Mouse (Mus musculus): ENCODE results near the gene Ift81. TPM values are rescaled to one million over a fixed set of nuclear protein-coding genes. Genes with fewer than 3 reads are reported as not detected.
A peak's percentile ranks its signal among the peaks of the same experiment; 100 is the strongest.

Ift81 gene
- 48.5 and 50.5 TPM in 2 replicates for polyA plus RNA-seq (2014; fragmentation: Nextera tagmentation; extraction: Ambion mirVana)

DNA sequence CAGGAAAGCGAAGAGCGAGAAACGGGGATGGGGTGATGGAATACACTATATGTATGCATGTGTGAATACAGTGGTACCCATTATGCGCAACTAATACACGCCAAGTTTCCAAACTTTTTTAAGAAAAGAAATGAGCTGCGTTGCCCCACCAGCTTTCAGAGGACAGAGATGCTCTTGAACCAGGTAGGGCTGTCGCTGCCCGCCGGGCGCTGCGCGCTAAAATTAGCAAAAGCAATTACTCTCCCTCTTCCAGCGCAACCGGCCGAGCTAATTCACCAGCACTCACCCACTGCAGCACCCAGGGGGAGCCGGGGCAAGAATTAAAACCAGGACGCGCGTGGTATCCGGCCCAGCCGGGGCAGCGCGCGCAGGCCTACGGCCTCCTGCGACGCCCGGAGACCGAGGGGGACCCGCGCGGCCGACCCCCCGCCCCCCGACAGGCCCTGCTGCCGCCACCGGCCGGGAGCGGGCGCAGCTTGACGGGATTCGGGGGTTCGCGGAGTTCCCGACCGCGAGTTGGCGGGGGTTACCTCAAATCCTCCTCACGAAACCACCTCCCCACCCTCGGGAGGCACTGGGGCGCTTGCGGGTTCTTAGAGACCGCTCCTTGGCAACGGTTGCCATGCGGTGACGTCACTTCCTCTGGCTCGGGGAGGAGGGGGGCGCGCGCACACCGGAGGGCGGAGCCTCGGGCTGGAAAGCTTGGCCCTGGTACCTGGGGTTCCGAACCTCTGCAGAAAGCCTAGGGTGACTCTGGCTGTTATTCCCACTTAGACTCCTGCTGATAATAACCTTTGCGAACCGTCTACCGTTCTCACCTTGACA lies at the start of gene Ift81:
TSS of gene Ift81 (minus strand) at position 611 of the 825 bp plus-strand sequence.
- Histone ChIP-seq H3K4me2 (peak within 1 kb of the TSS; percentile 79), H3K9ac (ENCODE audit: low read length) (peak within 1 kb of the TSS; percentile 92), H3K36me3 (ENCODE audit: control insufficient read depth, insufficient read depth, low read length) (no peaks in the 10 kb centered on the region), H3K27me3 (ENCODE audit: control insufficient read depth, insufficient read depth, low read length) (no peaks in the 10 kb centered on the region), H3K27ac (ENCODE audit: low read depth, low read length) (peak within 1 kb of the TSS; percentile 69), H3K9me3 (ENCODE audit: control insufficient read depth, low read length) (no peaks in the 10 kb centered on the region), H3K4me3 (ENCODE audit: low read depth, low read length) (peak within 1 kb of the TSS; percentile 86), H3K4me1 (ENCODE audit: control insufficient read depth, insufficient read depth, low read length) (peaks cover 7% of the 10 kb centered on the region)
- peak; percentile 99 for DNase-seq (ENCODE audit: low spot score, missing footprints)
- peak; percentile 97 for ATAC-seq (ENCODE audit: low FRiP score)
- 1% methylated on average over 67 of the region's 67 CpGs for WGBS

DNA sequence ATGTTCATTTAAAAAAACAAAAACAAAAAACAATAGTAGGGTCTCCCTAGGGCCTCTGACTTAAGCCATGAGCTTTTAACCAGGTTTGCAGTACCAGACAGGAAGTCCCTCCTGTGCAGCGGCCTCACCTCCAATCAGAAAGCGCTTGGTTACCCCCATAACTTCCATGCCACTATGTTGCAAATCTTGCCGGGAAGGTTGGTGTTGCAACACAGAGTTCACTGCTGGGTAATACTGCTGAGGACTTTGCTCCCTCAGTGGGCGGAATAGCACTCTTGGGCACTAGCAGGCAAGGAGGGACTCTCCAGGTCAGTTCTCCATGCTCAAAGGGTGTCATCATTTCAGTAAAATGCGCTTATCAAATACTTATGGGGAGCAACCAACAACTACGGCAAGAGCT lies 48.2 kb upstream of the Ift81 start:
- H3K36me3 ChIP-seq (ENCODE audit: control insufficient read depth, insufficient read depth, low read length) = no peaks in the 10 kb centered on the region
- ATAC-seq (ENCODE audit: low FRiP score) = no peak
- H3K9ac ChIP-seq (ENCODE audit: low read length) = no peak overlapping the region
- no peaks in the 10 kb centered on the region for H3K27me3 ChIP-seq (ENCODE audit: control insufficient read depth, insufficient read depth, low read length)
- no peaks in the 10 kb centered on the region for H3K4me1 ChIP-seq (ENCODE audit: control insufficient read depth, insufficient read depth, low read length)
- no peak overlapping the region for H3K27ac ChIP-seq (ENCODE audit: low read depth, low read length)
- DNase-seq (ENCODE audit: low spot score, missing footprints) = no peak
- no peak overlapping the region for H3K4me3 ChIP-seq (ENCODE audit: low read depth, low read length)
- H3K4me2 ChIP-seq = no peak overlapping the region
- 92% methylated on average over 6 of the region's 6 CpGs for WGBS
- no peaks in the 10 kb centered on the region for H3K9me3 ChIP-seq (ENCODE audit: control insufficient read depth, low read length)

DNA sequence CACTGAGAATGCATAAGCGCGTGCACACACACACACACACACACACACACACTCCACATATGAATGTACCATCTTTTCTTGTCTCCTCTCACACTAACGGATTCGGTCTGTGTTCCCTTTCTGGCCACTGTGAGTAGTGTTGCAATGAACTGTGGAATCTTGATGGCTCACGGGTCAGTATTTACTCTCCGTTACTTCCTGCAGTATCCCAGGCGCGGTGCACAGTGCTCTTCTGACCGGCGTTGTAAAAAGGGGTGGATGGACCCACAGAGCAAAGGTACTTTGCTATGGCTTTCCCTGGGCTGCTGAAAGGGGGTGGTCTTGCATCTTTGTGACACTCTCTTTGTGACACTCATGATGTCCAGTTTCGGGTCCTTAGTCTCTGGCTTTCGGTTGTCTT lies 42.5 kb upstream of the Ift81 start:
- no peak for DNase-seq (ENCODE audit: low spot score, missing footprints)
- 94% methylated on average over 12 of the region's 12 CpGs for WGBS
- no peak for ATAC-seq (ENCODE audit: low FRiP score)
- Histone ChIP-seq H3K9me3 (ENCODE audit: control insufficient read depth, low read length) (no peaks in the 10 kb centered on the region), H3K4me1 (ENCODE audit: control insufficient read depth, insufficient read depth, low read length) (peaks cover 27% of the 10 kb centered on the region), H3K4me2 (no peak overlapping the region), H3K27ac (ENCODE audit: low read depth, low read length) (no peak overlapping the region), H3K4me3 (ENCODE audit: low read depth, low read length) (no peak overlapping the region), H3K9ac (ENCODE audit: low read length) (no peak overlapping the region), H3K27me3 (ENCODE audit: control insufficient read depth, insufficient read depth, low read length) (no peaks in the 10 kb centered on the region), H3K36me3 (ENCODE audit: control insufficient read depth, insufficient read depth, low read length) (no peaks in the 10 kb centered on the region)

DNA sequence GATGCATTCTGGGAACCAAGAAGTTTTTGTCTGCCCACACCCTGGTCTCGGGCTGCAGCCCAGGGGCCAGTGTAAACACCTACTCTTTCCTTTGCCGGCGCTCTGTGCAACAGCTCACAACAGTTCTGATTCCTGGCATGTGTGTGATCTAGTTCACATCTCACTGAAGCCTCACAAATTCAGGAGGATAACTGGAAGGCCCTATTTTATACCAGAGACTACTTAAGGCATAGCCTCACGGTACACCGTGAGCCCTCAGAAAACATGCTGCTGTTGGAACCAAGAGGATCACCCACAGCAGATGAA lies 39.9 kb upstream of the Ift81 start:
- peaks cover 27% of the 10 kb centered on the region for H3K4me1 ChIP-seq (ENCODE audit: control insufficient read depth, insufficient read depth, low read length)
- H3K4me3 ChIP-seq (ENCODE audit: low read depth, low read length) = no peak overlapping the region
- peak; percentile 90 for DNase-seq (ENCODE audit: low spot score, missing footprints)
- H3K9ac ChIP-seq (ENCODE audit: low read length) = peak overlapping the region; percentile 43; the same call in 1 of the 2 replicates
- H3K36me3 ChIP-seq (ENCODE audit: control insufficient read depth, insufficient read depth, low read length) = no peaks in the 10 kb centered on the region
- no peaks in the 10 kb centered on the region for H3K9me3 ChIP-seq (ENCODE audit: control insufficient read depth, low read length)
- WGBS = 41% methylated on average over 5 of the region's 5 CpGs
- peak overlapping the region; percentile 67 for H3K27ac ChIP-seq (ENCODE audit: low read depth, low read length)
- H3K27me3 ChIP-seq (ENCODE audit: control insufficient read depth, insufficient read depth, low read length) = no peaks in the 10 kb centered on the region
- H3K4me2 ChIP-seq = no peak overlapping the region; the same call in 1 of the 2 replicates
- no peak; the same call in none of the 2 replicates for ATAC-seq (ENCODE audit: low FRiP score)

GRCm38 (mm10) chr5:122653446-122654267 lies 39.3 kb upstream of the Ift81 start:
- Histone ChIP-seq H3K9ac (ENCODE audit: low read length) (peak overlapping the region; percentile 43), H3K36me3 (ENCODE audit: control insufficient read depth, insufficient read depth, low read length) (no peaks in the 10 kb centered on the region), H3K4me3 (ENCODE audit: low read depth, low read length) (no peak overlapping the region), H3K4me1 (ENCODE audit: control insufficient read depth, insufficient read depth, low read length) (peaks cover 27% of the 10 kb centered on the region), H3K27ac (ENCODE audit: low read depth, low read length) (peak overlapping the region; percentile 67), H3K27me3 (ENCODE audit: control insufficient read depth, insufficient read depth, low read length) (no peaks in the 10 kb centered on the region), H3K9me3 (ENCODE audit: control insufficient read depth, low read length) (no peaks in the 10 kb centered on the region), H3K4me2 (peak overlapping the region; percentile 6; the same call in 1 of the 2 replicates)
- ATAC-seq (ENCODE audit: low FRiP score) (peak; percentile 89), DNase-seq (ENCODE audit: low spot score, missing footprints) (peak; percentile 94)
- WGBS = 27% methylated on average over 15 of the region's 15 CpGs

DNA sequence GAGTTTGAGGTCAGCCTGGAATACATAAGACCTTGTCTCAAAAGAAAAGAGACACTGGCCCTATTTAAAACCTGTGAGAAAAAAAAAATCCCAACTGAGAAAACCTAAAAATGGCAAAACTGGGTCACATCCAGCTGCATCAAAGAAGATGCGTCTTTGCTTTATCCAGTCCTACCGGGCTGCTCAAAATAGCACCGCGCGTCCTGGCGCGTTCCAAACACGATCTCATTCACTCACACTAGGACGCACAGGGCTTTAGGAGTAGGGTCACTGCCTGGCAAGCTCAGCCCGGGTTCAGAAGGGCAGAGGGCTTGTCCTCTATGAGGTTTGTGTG lies 38.8 kb upstream of the Ift81 start:
- Histone ChIP-seq H3K36me3 (ENCODE audit: control insufficient read depth, insufficient read depth, low read length) (no peaks in the 10 kb centered on the region), H3K4me1 (ENCODE audit: control insufficient read depth, insufficient read depth, low read length) (peaks cover 27% of the 10 kb centered on the region), H3K9ac (ENCODE audit: low read length) (no peak overlapping the region), H3K27ac (ENCODE audit: low read depth, low read length) (peak overlapping the region; percentile 67; the same call in 1 of the 2 replicates), H3K27me3 (ENCODE audit: control insufficient read depth, insufficient read depth, low read length) (no peaks in the 10 kb centered on the region), H3K4me3 (ENCODE audit: low read depth, low read length) (no peak overlapping the region), H3K9me3 (ENCODE audit: control insufficient read depth, low read length) (no peaks in the 10 kb centered on the region), H3K4me2 (peak overlapping the region; percentile 6; the same call in 1 of the 2 replicates)
- DNase-seq (ENCODE audit: low spot score, missing footprints) (no peak), ATAC-seq (ENCODE audit: low FRiP score) (no peak)
- 53% methylated on average over 10 of the region's 10 CpGs for WGBS

DNA sequence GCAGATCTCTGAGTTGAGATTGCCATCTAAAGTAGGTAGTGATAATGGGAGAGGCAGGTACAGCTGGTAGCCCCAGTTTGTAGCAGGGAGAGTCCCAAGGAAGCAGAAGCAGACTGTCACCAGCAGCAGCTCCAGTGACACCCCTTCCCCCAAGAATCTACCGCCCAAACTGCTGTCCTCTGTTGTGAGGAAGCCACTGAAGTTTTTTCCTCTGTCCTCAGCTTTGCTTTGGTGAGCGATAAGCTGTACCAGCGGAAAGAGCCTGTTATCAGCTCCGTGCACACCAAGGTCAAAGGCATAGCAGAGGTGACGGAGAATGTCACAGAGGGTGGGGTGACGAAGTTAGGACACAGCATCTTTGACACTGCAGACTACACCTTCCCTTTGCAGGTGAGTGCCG lies 38.2 kb upstream of the Ift81 start:
- no peak for DNase-seq (ENCODE audit: low spot score, missing footprints)
- H3K36me3 ChIP-seq (ENCODE audit: control insufficient read depth, insufficient read depth, low read length) = no peaks in the 10 kb centered on the region
- H3K9ac ChIP-seq (ENCODE audit: low read length) = no peak overlapping the region
- no peak for ATAC-seq (ENCODE audit: low FRiP score)
- H3K27me3 ChIP-seq (ENCODE audit: control insufficient read depth, insufficient read depth, low read length) = no peaks in the 10 kb centered on the region
- no peak overlapping the region for H3K27ac ChIP-seq (ENCODE audit: low read depth, low read length)
- peaks cover 27% of the 10 kb centered on the region for H3K4me1 ChIP-seq (ENCODE audit: control insufficient read depth, insufficient read depth, low read length)
- 77% methylated on average over 7 of the region's 7 CpGs for WGBS
- H3K9me3 ChIP-seq (ENCODE audit: control insufficient read depth, low read length) = no peaks in the 10 kb centered on the region
- no peak overlapping the region for H3K4me2 ChIP-seq
- H3K4me3 ChIP-seq (ENCODE audit: low read depth, low read length) = no peak overlapping the region

- DNase-seq (ENCODE audit: low spot score, missing footprints) (no peak), ATAC-seq (ENCODE audit: low FRiP score) (no peak)
- Histone ChIP-seq H3K4me2 (no peak overlapping the region), H3K27me3 (ENCODE audit: control insufficient read depth, insufficient read depth, low read length) (no peaks in the 10 kb centered on the region), H3K9ac (ENCODE audit: low read length) (no peak overlapping the region), H3K4me1 (ENCODE audit: control insufficient read depth, insufficient read depth, low read length) (peaks cover 27% of the 10 kb centered on the region), H3K27ac (ENCODE audit: low read depth, low read length) (no peak overlapping the region), H3K4me3 (ENCODE audit: low read depth, low read length) (no peak overlapping the region), H3K36me3 (ENCODE audit: control insufficient read depth, insufficient read depth, low read length) (no peaks in the 10 kb centered on the region), H3K9me3 (ENCODE audit: control insufficient read depth, low read length) (no peaks in the 10 kb centered on the region)
- WGBS = 97% methylated on average over 8 of the region's 8 CpGs
These were observed 35.8 kb upstream of the Ift81 start for GRCm38 (mm10) chr5:122650100-122650499.

GRCm38 (mm10) chr5:122649264-122649663 lies 34.9 kb upstream of the Ift81 start:
- Histone ChIP-seq H3K4me3 (ENCODE audit: low read depth, low read length) (no peak overlapping the region), H3K9me3 (ENCODE audit: control insufficient read depth, low read length) (no peaks in the 10 kb centered on the region), H3K9ac (ENCODE audit: low read length) (no peak overlapping the region), H3K36me3 (ENCODE audit: control insufficient read depth, insufficient read depth, low read length) (no peaks in the 10 kb centered on the region), H3K4me2 (no peak overlapping the region), H3K27ac (ENCODE audit: low read depth, low read length) (no peak overlapping the region), H3K4me1 (ENCODE audit: control insufficient read depth, insufficient read depth, low read length) (peaks cover 20% of the 10 kb centered on the region), H3K27me3 (ENCODE audit: control insufficient read depth, insufficient read depth, low read length) (no peaks in the 10 kb centered on the region)
- ATAC-seq (ENCODE audit: low FRiP score) = no peak
- WGBS = 73% methylated on average over 8 of the region's 8 CpGs
- no peak for DNase-seq (ENCODE audit: low spot score, missing footprints)

Measured in midbrain, embryonic 11.5 days (tissue).